Mouse (Mus musculus) cerebellum, adult 2 months (tissue): ENCODE data around the gene Sh2b2. TPM values are rescaled to one million over a fixed set of nuclear protein-coding genes. Genes with fewer than 3 reads are reported as not detected.

Experiments
- DNase-seq, 2 experiments: peaks; one replicate each; pipeline ENCODE4 v3.0.0; 2021
- H3K27ac ChIP-seq: fragments of 200-500 bp; 2 replicates; pipeline ENCODE4 v1.5.1; 2012; ENCODE audit warnings: low read length, control low read depth, inconsistent platforms; ENCODE audit not compliant: insufficient read depth
- H3K27me3 ChIP-seq: fragments of 200-500 bp; 2 replicates; pipeline ENCODE4 v1.6.1; 2012; ENCODE audit warnings: inconsistent platforms, mild to moderate bottlenecking, low read length, moderate library complexity; ENCODE audit not compliant: control insufficient read depth, insufficient read depth
- H3K4me1 ChIP-seq: fragments of 200-500 bp; 2 replicates; pipeline ENCODE4 v1.6.1; 2011; ENCODE audit warnings: low read length; ENCODE audit not compliant: control insufficient read depth, insufficient read depth
- H3K4me3 ChIP-seq: fragments of 200-500 bp; replicated peaks from 2 replicates; pipeline ENCODE3; 2011; ENCODE audit warnings: mild to moderate bottlenecking, low read depth, low read length, control low read depth; ENCODE audit not compliant: insufficient read depth
- CTCF ChIP-seq: fragments of 200-500 bp; IDR thresholded peaks from 2 replicates; pipeline ENCODE4 v1.5.1; 2011; ENCODE audit warnings: low read depth, mild to moderate bottlenecking, control low read depth, low read length, moderate library complexity, borderline replicate concordance; ENCODE audit not compliant: insufficient read depth
- POLR2A ChIP-seq: fragments of 200-500 bp; IDR thresholded peaks from 2 replicates; pipeline ENCODE4 v1.6.1; 2011; ENCODE audit warnings: low read length, control low read depth, borderline replicate concordance; ENCODE audit not compliant: insufficient read depth
- WGBS: fragments of 180-500 bp; shearing (Covaris S2); methylation state at CpG from one replicate; pipeline ENCODE4 v1.1.7; 2018; 5-methylcytosine and 5-hydroxymethylcytosine counted together
- polyA plus RNA-seq: library from polyadenylated mRNA; depleted of rRNA; stranded (reverse); fragments of >200 nt; gene quantifications from 2 replicates; pipeline ENCODE4 v1.2.3, GENCODE M21; 2012; rRNA removed

Gene Sh2b2
- polyA plus RNA-seq, result 8.1 and 8.3 TPM in 2 replicates

GRCm38 (mm10) chr5:136246452-136246838, at the start of gene Sh2b2:
Gene Sh2b2 (minus strand): TSS chr5:136246556.
- DNase-seq, result no peak
- H3K4me1 ChIP-seq, result no peaks in the 10 kb centered on the region
- no peak for TF ChIP-seq CTCF
- no peak within 1 kb of the TSS for H3K27ac ChIP-seq
- no peak within 1 kb of the TSS for H3K4me3 ChIP-seq
- 85% methylated on average over 2 of the region's 2 CpGs for WGBS
- H3K27me3 ChIP-seq, result no peaks in the 10 kb centered on the region

DNA sequence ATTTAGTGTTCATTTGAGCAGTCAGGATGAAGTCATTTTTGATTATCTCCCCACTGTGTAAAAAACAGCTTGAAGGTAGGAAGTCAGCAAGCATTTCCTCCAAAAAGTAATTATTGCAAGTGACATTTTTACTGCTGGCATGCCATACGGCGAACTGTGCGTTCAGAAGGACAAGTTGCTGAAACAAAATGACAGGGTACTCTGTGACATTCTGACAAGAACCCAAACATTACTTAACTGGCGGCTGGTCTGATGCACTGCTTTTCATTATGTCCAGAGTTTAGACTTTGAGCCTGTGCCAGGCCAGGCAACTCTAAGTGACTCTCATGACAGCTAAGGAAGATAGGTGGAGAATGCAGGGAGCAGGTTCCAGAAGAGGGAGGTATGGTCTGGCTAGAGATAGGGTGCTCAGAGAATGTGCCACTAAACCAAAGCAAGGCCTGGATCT, 46.6 kb upstream of the Sh2b2 start:
- WGBS, result 20% methylated on average over 4 of the region's 4 CpGs
- no peak for TF ChIP-seq CTCF
- TF ChIP-seq POLR2A, result no peak
- no peaks in the 10 kb centered on the region for H3K27me3 ChIP-seq
- peaks cover 44% of the 10 kb centered on the region for H3K4me1 ChIP-seq
- H3K4me3 ChIP-seq, result no peak overlapping the region
- peak overlapping the region; percentile 33 for H3K27ac ChIP-seq
- peak; percentile 56 to 64 for DNase-seq

GRCm38 (mm10) chr5:136292361-136292760, 46.0 kb upstream of the Sh2b2 start:
- TF ChIP-seq POLR2A, result no peak
- TF ChIP-seq CTCF, result no peak
- H3K4me1 ChIP-seq, result peaks cover 46% of the 10 kb centered on the region
- no peak overlapping the region for H3K4me3 ChIP-seq
- H3K27me3 ChIP-seq, result no peaks in the 10 kb centered on the region
- no peak for DNase-seq
- H3K27ac ChIP-seq, result no peak overlapping the region
- WGBS, result 52% methylated on average over 2 of the region's 2 CpGs

DNA sequence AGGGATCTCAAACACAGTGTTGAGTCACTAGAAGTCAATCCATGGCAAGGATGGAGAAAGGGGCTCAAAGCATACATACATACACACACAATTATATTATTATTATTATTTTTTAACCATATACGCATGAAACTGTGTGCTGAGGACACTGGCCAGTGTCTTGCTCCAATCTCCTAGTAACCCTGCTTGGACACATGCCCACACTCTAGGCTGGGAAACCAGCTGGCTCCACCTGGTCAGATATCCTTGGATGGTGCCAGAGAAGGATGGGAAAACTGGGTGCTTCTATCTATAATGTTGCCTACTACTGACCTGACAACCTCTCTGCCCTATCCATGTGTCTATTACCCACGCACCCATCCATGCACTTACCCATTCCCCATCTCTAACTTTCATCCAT, 45.2 kb upstream of the Sh2b2 start:
- TF ChIP-seq POLR2A (no peak), CTCF (no peak)
- peak; percentile 35 to 44 for DNase-seq
- Histone ChIP-seq H3K27me3 (no peaks in the 10 kb centered on the region), H3K27ac (no peak overlapping the region), H3K4me3 (no peak overlapping the region), H3K4me1 (peaks cover 46% of the 10 kb centered on the region)
- WGBS, result 69% methylated on average over 2 of the region's 2 CpGs

GRCm38 (mm10) chr5:136289776-136290175, 43.4 kb upstream of the Sh2b2 start:
- WGBS, result 88% methylated on average over 3 of the region's 3 CpGs
- TF ChIP-seq POLR2A (no peak), CTCF (no peak)

GRCm38 (mm10) chr5:136288351-136289081, 42.2 kb upstream of the Sh2b2 start:
- Histone ChIP-seq H3K4me1 (peaks cover 41% of the 10 kb centered on the region), H3K4me3 (no peak overlapping the region), H3K27ac (no peak overlapping the region), H3K27me3 (no peaks in the 10 kb centered on the region)
- 52% methylated on average over 6 of the region's 6 CpGs for WGBS
- DNase-seq, result peak; percentile 44 to 48
- no peak for TF ChIP-seq CTCF
- TF ChIP-seq POLR2A, result no peak

More at GRCm38 (mm10) chr5:136289776-136290175, 43.4 kb upstream of the Sh2b2 start:
- Histone ChIP-seq H3K27ac (no peak overlapping the region), H3K27me3 (no peaks in the 10 kb centered on the region), H3K4me3 (no peak overlapping the region), H3K4me1 (peaks cover 49% of the 10 kb centered on the region)
- no peak for DNase-seq

- Histone ChIP-seq H3K27me3 (no peaks in the 10 kb centered on the region), H3K4me1 (peaks cover 26% of the 10 kb centered on the region), H3K4me3 (no peak overlapping the region), H3K27ac (no peak overlapping the region)
- DNase-seq, result no peak
- 87% methylated on average over 6 of the region's 6 CpGs for WGBS
- TF ChIP-seq POLR2A, result no peak
- TF ChIP-seq CTCF, result no peak
Observed at GRCm38 (mm10) chr5:136286566-136286965, 40.2 kb upstream of the Sh2b2 start.

GRCm38 (mm10) chr5:136285106-136285505, 38.8 kb upstream of the Sh2b2 start:
- peak in 1 of 2 experiments; percentile 41 for DNase-seq
- Histone ChIP-seq H3K27ac (no peak overlapping the region), H3K27me3 (no peaks in the 10 kb centered on the region), H3K4me1 (peaks cover 18% of the 10 kb centered on the region), H3K4me3 (no peak overlapping the region)
- TF ChIP-seq CTCF (no peak), POLR2A (no peak)
- WGBS, result 18% methylated on average over 7 of the region's 7 CpGs
